Mouse (Mus musculus) monocyte, adult 2 months (primary cell): ENCODE measurements at regions not wholly inside any gene's neighbourhood (a gene's known extent, or its start where the extent isn't known, plus 50 kb on each side); places are given as distances from the start of the nearest gene placed in this dataset.
"Not testable (repeated sequence)": the region's sequence is repeated elsewhere in the genome, so short reads cannot be mapped to it uniquely, and the experiment has no call there.

Source experiments
- DNase-seq, 2 experiments: peaks; one replicate each; pipeline ENCODE4 v3.0.0; 2022; ENCODE audit warnings: low spot score in 2 of 2, low read depth in 1 of 2

DNA sequence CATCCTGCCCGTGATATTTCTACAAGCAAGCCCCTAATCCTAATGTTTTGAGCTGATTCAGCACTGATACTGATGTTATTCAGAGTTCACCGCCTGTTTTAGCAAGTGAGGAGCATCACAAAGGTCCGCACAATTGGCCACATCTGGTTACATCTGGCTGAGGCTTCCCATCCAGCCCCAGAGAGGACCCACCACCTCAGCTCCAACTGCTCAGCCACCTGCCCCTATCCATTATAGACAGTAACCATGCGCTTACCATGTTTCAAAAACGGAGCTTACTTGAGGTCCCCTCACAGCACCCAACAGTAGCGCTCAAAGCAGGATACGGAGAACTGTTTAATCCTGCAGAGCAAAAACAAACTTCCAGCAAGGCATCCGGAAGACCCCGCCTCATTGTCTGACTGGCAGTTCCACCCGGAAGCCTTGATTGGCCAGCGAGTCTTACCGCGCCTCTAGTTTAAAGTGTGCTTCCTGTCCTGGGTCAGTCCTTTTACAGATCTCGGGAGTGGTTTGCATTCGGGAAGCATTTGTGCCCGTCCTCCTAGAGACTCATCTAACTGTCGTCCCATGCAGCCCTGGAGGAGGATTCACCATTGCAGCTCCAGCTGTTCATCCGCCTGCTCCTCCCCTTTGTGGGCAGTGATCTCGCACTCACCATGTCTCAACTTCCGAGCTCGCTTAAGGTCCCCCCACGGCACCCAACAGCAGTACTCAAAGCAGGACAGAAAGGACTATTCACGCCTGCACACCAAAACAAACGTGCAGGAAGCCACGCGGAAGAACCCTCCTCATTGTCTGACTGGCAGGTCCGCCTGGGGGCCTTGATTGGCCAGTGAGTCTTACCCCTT is 69.9 kb upstream of the Zfp825 start:
- peak; percentile 21 to 31 for DNase-seq

GRCm38 (mm10) chr13:74564331-74564727 is 70.5 kb upstream of the Zfp825 start:
- DNase-seq = peak in 1 of 2 experiments; percentile 1

DNA sequence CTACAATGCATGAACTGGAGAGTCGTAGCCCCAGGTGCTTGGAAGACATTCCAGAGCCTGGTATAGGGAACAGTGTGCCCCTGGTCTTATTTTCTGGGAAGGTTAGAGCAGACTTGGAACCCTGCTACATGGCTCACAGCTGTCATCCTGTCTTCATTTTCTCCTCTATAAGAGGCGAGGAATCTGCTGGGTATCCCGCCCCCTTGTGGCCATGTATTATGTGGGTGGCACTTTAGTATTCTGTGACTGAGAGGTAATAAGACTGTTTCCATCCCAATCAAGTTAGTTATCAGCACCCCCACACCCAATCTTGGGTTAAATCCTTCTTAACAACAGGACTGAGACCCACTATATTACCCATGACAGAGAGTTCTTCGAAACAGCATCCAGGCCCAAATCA is 69.4 kb upstream of the Erap1 start:
- DNase-seq = not testable (repeated sequence)
